Mouse (Mus musculus) spleen, adult 12 weeks (tissue): Measurements from ENCODE around the gene Prmt8.

Experiments used
- DNase-seq: peaks from one replicate; pipeline ENCODE4 v3.0.0; 2022; ENCODE audit warnings: low spot score

The Prmt8 gene

GRCm38 (mm10) chr6:127661717-127662292, 107.5 kb downstream of the Prmt8 start:
- DNase-seq, result no peak

DNA sequence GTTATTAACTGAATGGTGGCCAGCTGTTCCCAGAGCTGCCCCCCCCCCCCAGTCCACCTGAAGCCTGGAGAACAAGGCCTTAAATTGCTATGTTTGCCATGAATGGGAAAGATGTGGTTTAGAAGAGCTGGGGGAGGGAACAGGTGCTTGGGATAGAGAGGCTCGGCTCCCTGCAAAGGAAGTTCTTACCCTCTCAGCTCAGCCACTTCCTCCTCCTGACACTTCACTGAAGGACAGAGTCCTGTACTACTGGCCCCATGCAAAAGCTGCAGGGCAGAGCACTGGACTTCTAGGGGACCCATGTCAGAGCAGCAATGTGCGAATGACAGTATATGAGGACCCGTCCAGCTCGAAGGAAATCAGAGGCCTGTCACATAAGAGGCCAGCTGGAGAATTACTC, 109.3 kb downstream of the Prmt8 start:
- DNase-seq, result no peak

GRCm38 (mm10) chr6:127659472-127659871, 109.8 kb downstream of the Prmt8 start:
- DNase-seq, result no peak

DNA sequence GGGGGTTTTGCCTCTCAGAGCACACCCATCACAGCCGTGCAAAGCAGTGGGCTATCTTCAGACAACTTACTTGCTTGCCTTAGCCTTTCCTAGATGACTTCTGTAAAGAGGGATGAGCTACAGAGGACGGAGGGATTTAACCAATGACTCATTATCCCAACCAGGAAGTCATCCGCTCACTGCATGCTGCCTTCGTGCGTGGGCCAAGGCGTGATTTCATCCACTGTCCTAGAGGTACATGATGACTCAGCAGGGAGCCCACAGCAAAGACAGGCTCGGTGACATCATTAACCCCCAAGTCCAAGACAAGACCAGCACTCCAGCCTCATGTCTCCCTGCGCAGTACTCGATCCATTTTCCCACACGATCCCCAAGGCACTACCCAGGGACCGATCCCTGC, 112.1 kb downstream of the Prmt8 start:
- DNase-seq, result no peak

DNA sequence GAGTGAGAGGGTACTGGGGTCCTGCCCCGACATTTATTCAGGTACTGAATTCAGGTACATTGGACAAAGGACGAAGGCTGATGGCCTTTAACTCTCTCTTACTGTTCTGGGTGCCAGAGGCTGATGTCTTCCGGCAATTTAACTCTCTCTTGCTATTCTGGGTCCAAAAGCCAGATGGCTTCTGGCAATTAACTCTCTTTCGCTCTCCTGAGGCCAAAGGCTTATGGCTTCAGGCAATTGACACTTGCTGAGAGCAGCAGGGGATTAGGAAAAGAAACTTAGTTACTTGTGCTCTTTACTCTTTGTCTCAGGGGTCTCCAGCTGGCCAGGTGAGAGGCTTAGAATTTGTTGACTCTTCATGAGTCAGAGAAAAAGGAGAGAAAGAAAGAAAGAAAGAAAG, 113.3 kb downstream of the Prmt8 start:
- no peak for DNase-seq

GRCm38 (mm10) chr6:127641077-127641801, 128.0 kb downstream of the Prmt8 start:
- DNase-seq, result no peak
